Mouse (Mus musculus) neural tube, embryonic 14.5 days (tissue): ENCODE measurements around the gene Gm28539. TPM values are rescaled to one million over a fixed set of nuclear protein-coding genes. Genes with fewer than 3 reads are reported as not detected.

ENCODE experiments used
- ATAC-seq: fragments of 200-750 bp; cut with Nextera tagmentation; 2 replicates; pipeline ENCODE4 v1.8.0; 2017; ENCODE audit warnings: low read depth, mild to moderate bottlenecking, moderate TSS enrichment, moderate library complexity
- H3K27ac ChIP-seq: fragments of 300-500 bp; sonication (generic); 2 replicates; pipeline ENCODE4 v1.5.1; 2014; ENCODE audit warnings: low read depth, mild to moderate bottlenecking, control low read depth, low read length, moderate library complexity, mixed read lengths
- H3K27me3 ChIP-seq: fragments of 300-500 bp; sonication (generic); 2 replicates; pipeline ENCODE4 v1.6.1; 2014; ENCODE audit warnings: low read length; ENCODE audit not compliant: control insufficient read depth, insufficient read depth
- H3K36me3 ChIP-seq: fragments of 300-500 bp; sonication (generic); 2 replicates; pipeline ENCODE4 v1.6.1; 2014; ENCODE audit warnings: low read length, mixed read lengths; ENCODE audit not compliant: control insufficient read depth, insufficient read depth
- H3K4me1 ChIP-seq: fragments of 300-500 bp; sonication (generic); 2 replicates; pipeline ENCODE4 v1.6.1; 2014; ENCODE audit warnings: low read length; ENCODE audit not compliant: control insufficient read depth, insufficient read depth
- H3K4me2 ChIP-seq: fragments of 300-500 bp; sonication (generic); 2 replicates; pipeline ENCODE4 v1.6.1; 2014; ENCODE audit warnings: mild to moderate bottlenecking, low read depth, low read length, control low read depth
- H3K4me3 ChIP-seq: fragments of 300-500 bp; sonication (generic); 2 replicates; pipeline ENCODE4 v1.5.1; 2014; ENCODE audit warnings: low read depth, low read length, control low read depth, mixed read lengths
- H3K9ac ChIP-seq: fragments of 300-500 bp; sonication (generic); replicated peaks from 2 replicates; pipeline ENCODE4 v1.6.1; 2014; ENCODE audit warnings: low read depth, mild to moderate bottlenecking, control low read depth, low read length, mixed read lengths
- H3K9me3 ChIP-seq: fragments of 300-500 bp; sonication (generic); 2 replicates; pipeline ENCODE4 v1.6.1; 2016; ENCODE audit warnings: low read length; ENCODE audit not compliant: control insufficient read depth
- WGBS: fragments of 180-500 bp; shearing (Covaris S2); extraction: QIAGEN DNeasy Blood & Tissue Kit; methylation state at CpG from one replicate; pipeline ENCODE4 v1.1.7; 2014; 5-methylcytosine and 5-hydroxymethylcytosine counted together
- polyA plus RNA-seq: library from polyadenylated mRNA; unstranded; fragments of >200 nt; fragmentation: Nextera tagmentation; extraction: Ambion mirVana; gene quantifications from 2 replicates; pipeline ENCODE4 v1.2.1, GENCODE M21; 2014

Gene Gm28539
- polyA plus RNA-seq, 1 experiment from 2014 or later = not detected

- 100% methylated on average over 1 of the region's 1 CpGs for WGBS
- no peak overlapping the region for H3K4me3 ChIP-seq
- H3K27me3 ChIP-seq = no peaks in the 10 kb centered on the region
- no peaks in the 10 kb centered on the region for H3K4me1 ChIP-seq
- H3K9me3 ChIP-seq = no peaks in the 10 kb centered on the region
- H3K27ac ChIP-seq = no peak overlapping the region
- H3K36me3 ChIP-seq = peaks cover 44% of the 10 kb centered on the region
- H3K9ac ChIP-seq = no peak overlapping the region
- ATAC-seq = no peak
- H3K4me2 ChIP-seq = no peak overlapping the region
Measured at GRCm38 (mm10) chr16:18927963-18928362, 91.6 kb downstream of the Gm28539 start.

DNA sequence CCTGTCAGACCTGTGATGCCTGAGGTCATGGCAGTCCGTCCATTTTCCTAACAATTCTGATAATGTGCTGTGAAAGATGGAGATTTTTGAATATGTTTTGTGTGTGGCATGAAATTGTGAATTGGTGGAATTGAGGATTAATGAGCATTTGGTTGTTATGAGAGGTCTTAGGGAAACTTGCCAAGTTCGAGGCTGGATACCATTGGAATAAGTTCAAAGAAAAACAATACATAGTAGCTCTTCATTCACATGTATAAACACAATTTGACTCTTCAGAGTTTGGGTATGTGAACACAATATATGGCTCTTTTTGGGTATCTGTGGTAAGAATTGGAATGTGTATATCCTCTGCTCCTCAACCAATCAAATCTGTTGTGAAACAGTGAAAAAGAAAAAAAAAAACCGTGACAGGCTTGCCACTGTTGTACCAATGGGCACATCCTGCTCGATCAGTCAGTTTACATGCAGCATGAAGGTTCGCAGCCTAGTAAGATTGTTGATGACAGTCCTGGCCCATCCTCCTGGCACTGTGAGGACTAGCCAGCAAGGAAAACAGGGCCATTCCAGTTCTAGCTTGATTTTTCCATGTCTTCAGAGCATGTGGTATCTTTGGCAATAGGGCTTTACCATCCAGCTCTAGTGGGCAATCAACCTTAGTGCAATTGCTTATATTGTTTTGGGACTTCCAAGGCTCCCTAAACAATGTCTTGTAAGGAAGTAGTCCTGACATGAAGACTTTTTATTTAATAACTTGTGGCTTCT, 102.1 kb downstream of the Gm28539 start:
- no peak for ATAC-seq
- Histone ChIP-seq H3K27me3 (no peaks in the 10 kb centered on the region), H3K4me1 (no peaks in the 10 kb centered on the region), H3K9ac (no peak overlapping the region), H3K27ac (no peak overlapping the region), H3K9me3 (no peaks in the 10 kb centered on the region), H3K4me3 (no peak overlapping the region), H3K36me3 (peaks cover 42% of the 10 kb centered on the region), H3K4me2 (no peak overlapping the region)
- WGBS = 87% methylated on average over 5 of the region's 5 CpGs

GRCm38 (mm10) chr16:18943906-18944305, 107.5 kb downstream of the Gm28539 start:
- Histone ChIP-seq H3K27me3 (no peaks in the 10 kb centered on the region), H3K9me3 (no peaks in the 10 kb centered on the region), H3K4me1 (no peaks in the 10 kb centered on the region), H3K36me3 (peaks cover 27% of the 10 kb centered on the region), H3K4me3 (no peak overlapping the region), H3K9ac (no peak overlapping the region), H3K4me2 (no peak overlapping the region), H3K27ac (no peak overlapping the region)
- 90% methylated on average over 6 of the region's 6 CpGs for WGBS
- ATAC-seq = no peak

DNA sequence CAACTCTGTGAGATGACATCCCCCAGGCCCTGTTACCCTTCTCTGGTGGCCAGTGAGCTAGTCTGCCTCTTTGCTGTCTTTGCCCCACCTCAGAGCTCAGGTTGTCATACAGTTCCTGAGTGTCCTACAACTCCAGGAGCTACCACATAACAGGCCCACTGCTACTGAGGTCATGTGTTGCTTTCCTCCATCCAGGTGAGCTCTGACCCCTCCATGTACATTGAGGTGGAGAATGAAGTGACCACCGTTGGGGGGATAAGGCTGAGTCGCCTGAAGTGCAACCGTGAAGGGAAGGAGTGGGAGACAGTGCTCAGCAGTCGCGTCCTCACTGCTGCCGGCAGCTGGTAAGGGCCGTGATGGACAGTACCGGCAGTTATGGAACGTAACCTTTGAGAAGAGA, 112.6 kb downstream of the Gm28539 start:
- ATAC-seq = no peak
- WGBS = 96% methylated on average over 9 of the region's 9 CpGs
- Histone ChIP-seq H3K9ac (no peak overlapping the region), H3K4me2 (no peak overlapping the region), H3K27me3 (no peaks in the 10 kb centered on the region), H3K4me3 (no peak overlapping the region), H3K4me1 (no peaks in the 10 kb centered on the region), H3K36me3 (peaks cover 66% of the 10 kb centered on the region), H3K9me3 (no peaks in the 10 kb centered on the region), H3K27ac (no peak overlapping the region)

GRCm38 (mm10) chr16:18950351-18950750, 114.0 kb downstream of the Gm28539 start:
- 90% methylated on average over 2 of the region's 2 CpGs for WGBS
- H3K4me2 ChIP-seq = no peak overlapping the region
- no peak overlapping the region for H3K27ac ChIP-seq
- H3K9me3 ChIP-seq = no peaks in the 10 kb centered on the region
- H3K27me3 ChIP-seq = no peaks in the 10 kb centered on the region
- H3K36me3 ChIP-seq = peaks cover 80% of the 10 kb centered on the region
- H3K4me3 ChIP-seq = no peak overlapping the region
- no peak for ATAC-seq
- no peaks in the 10 kb centered on the region for H3K4me1 ChIP-seq
- no peak overlapping the region for H3K9ac ChIP-seq

GRCm38 (mm10) chr16:18952813-18953212, 116.4 kb downstream of the Gm28539 start:
- no peaks in the 10 kb centered on the region for H3K27me3 ChIP-seq
- no peak overlapping the region for H3K4me3 ChIP-seq
- H3K36me3 ChIP-seq = peaks cover 90% of the 10 kb centered on the region
- no peak for ATAC-seq
- no peak overlapping the region for H3K27ac ChIP-seq
- no peak overlapping the region for H3K4me2 ChIP-seq
- H3K9ac ChIP-seq = no peak overlapping the region
- no peaks in the 10 kb centered on the region for H3K4me1 ChIP-seq
- no peaks in the 10 kb centered on the region for H3K9me3 ChIP-seq

DNA sequence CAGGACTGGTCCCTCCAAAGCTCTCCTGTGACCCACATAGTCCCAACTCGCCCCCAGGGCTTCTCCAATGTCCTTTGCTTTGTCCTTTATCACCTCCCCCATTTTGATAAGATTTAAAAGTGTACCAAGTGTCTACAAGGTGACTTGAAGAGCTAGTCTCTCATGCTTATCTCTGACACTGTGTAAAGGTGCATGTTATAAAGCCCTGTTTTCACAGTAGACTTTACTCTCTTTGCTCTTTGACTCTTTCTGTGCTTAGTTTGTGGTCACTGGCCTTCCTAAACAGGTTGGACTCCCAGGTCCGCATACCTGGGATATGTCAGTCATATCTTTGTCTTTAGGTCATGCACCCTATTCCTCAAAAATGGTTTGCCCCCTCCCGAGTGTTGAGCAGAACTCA, 118.7 kb downstream of the Gm28539 start:
- Histone ChIP-seq H3K9me3 (0 out of 2 replicates have a peak, but pooled peaks cover 4% of the 10 kb centered on the region), H3K36me3 (peaks cover 71% of the 10 kb centered on the region), H3K9ac (no peak overlapping the region), H3K27me3 (no peaks in the 10 kb centered on the region), H3K4me1 (no peaks in the 10 kb centered on the region), H3K4me2 (no peak overlapping the region), H3K4me3 (no peak overlapping the region), H3K27ac (no peak overlapping the region)
- 90% methylated on average over 3 of the region's 3 CpGs for WGBS
- no peak for ATAC-seq

GRCm38 (mm10) chr16:18963486-18963885, 127.1 kb downstream of the Gm28539 start:
- Histone ChIP-seq H3K4me3 (no peak overlapping the region), H3K27ac (no peak overlapping the region), H3K36me3 (peaks cover 37% of the 10 kb centered on the region), H3K4me1 (no peaks in the 10 kb centered on the region), H3K4me2 (no peak overlapping the region), H3K9me3 (peaks cover 15% of the 10 kb centered on the region), H3K27me3 (no peaks in the 10 kb centered on the region), H3K9ac (no peak overlapping the region)
- ATAC-seq = no peak

DNA sequence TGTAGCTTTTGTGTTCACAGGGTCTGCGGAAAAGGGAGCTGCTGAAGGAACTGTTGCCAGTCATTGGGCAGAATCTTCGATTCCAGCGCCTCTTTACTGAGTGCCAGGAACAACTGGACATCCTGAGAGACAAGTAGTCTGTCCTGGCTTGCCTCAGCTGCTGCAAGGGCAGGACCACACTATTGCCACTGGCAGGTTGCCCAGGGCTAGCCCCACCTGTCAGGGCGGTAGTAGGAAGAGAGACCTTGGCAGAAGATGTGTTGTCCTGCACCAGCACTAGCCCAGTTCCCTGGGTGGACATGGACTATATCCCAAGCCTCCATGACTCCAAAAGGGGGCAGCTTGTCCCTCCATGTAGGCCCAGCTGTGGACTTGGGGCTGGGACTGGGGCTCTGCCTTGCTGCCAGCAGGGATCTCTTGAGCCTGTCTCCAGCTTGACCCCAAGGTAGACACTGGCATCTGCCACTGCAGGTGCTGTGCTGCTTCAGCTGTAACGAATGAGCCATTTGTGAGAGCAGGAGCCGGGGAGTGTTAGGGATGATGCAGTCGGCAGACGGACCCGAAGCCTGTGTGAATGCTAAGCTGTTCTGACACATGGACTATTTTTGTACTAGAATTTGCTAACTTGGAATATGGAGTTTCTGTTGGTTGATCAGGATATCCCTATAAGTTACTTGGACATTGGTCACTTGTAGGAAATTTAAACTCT, 133.2 kb downstream of the Gm28539 start:
- Histone ChIP-seq H3K36me3 (peaks cover 32% of the 10 kb centered on the region), H3K27ac (no peak overlapping the region), H3K9me3 (no peaks in the 10 kb centered on the region), H3K27me3 (no peaks in the 10 kb centered on the region), H3K9ac (no peak overlapping the region), H3K4me1 (no peaks in the 10 kb centered on the region), H3K4me2 (no peak overlapping the region), H3K4me3 (no peak overlapping the region)
- no peak for ATAC-seq
- 95% methylated on average over 9 of the region's 9 CpGs for WGBS
